18 mouse cellular contexts compared by ENCODE assay signal in the genomic region with DNA sequence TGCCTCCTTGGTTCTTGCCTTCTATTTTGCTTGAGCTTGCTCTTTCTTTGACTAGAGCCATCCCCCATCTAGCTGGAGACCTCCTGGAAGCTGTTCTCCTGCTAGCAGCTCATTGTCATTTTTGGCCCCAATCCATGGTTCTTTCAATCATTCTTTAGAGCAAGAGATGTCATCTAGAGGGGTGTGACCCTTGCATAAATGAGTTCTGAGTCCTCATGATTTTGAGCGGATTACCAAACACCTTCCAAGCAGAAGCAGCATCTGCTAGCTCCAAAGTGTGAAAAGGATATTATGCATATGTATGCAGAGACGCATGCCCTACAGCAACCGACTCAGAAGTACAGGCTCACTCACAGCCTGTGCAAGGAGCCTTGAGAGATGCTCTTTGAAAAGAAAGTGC.
DNase-seq lines count a peak whose midpoint lies in the region; ATAC-seq and TF ChIP-seq lines count a peak whose summit lies in the region.
"Had no signal": no experiment of that assay in that cellular context is flagged by ENCODE, and none has a peak within 500 bp of the region (broad histone marks: within the 10 kb centered on the region; RNA-seq: fewer than 3 reads in every experiment).

No protein-coding gene starts in this region.

- WGBS in hindbrain, postnatal 0 days = 55% methylated on average over 3 of the region's 3 CpGs
- 82% methylated on average over 3 of the region's 3 CpGs for WGBS in hindbrain, embryonic 11.5 days
- WGBS in midbrain, embryonic 12.5 days = 71% methylated on average over 3 of the region's 3 CpGs
- WGBS in midbrain, embryonic 10.5 days = 92% methylated on average over 3 of the region's 3 CpGs
- 74% methylated on average over 3 of the region's 3 CpGs for WGBS in liver, embryonic 12.5 days (ENCODE audit: insufficient replicate concordance)

- no peaks in the 10 kb centered on the region for H3K4me1 ChIP-seq in hindbrain, postnatal 0 days (ENCODE audit: insufficient read depth, low read length)
- H3K4me1 ChIP-seq in hindbrain, embryonic 11.5 days (replicated peaks; ENCODE audit: control insufficient read depth, insufficient read depth, low read length) = no peaks in the 10 kb centered on the region
- no peaks in the 10 kb centered on the region for H3K4me1 ChIP-seq in midbrain, embryonic 12.5 days
- H3K4me1 ChIP-seq in midbrain, embryonic 10.5 days = peaks cover 3% of the 10 kb centered on the region; the same call in 1 of the 2 replicates
- no peaks in the 10 kb centered on the region for H3K4me1 ChIP-seq in liver, embryonic 12.5 days
- H3K4me1 ChIP-seq: hindbrain, embryonic 10.5 days; limb, embryonic 15.5 days had no signal

- no peaks in the 10 kb centered on the region for H3K9me3 ChIP-seq in hindbrain, postnatal 0 days (ENCODE audit: low read length)
- no peaks in the 10 kb centered on the region for H3K9me3 ChIP-seq in hindbrain, embryonic 11.5 days (ENCODE audit: control insufficient read depth, low read length)
- no peaks in the 10 kb centered on the region for H3K9me3 ChIP-seq in midbrain, embryonic 12.5 days
- no peaks in the 10 kb centered on the region for H3K9me3 ChIP-seq in midbrain, embryonic 10.5 days (replicated peaks)
- no peaks in the 10 kb centered on the region for H3K9me3 ChIP-seq in liver, embryonic 12.5 days (replicated peaks)
- H3K9me3 ChIP-seq: heart, embryonic 13.5 days; hindbrain, embryonic 10.5 days; limb, embryonic 15.5 days had no signal

- no peaks in the 10 kb centered on the region for H3K36me3 ChIP-seq in hindbrain, postnatal 0 days (ENCODE audit: insufficient read depth, low read length)
- no peaks in the 10 kb centered on the region for H3K36me3 ChIP-seq in hindbrain, embryonic 11.5 days (ENCODE audit: control insufficient read depth, insufficient read depth, low read length)
- H3K36me3 ChIP-seq in midbrain, embryonic 12.5 days = no peaks in the 10 kb centered on the region
- H3K36me3 ChIP-seq in midbrain, embryonic 10.5 days = no peaks in the 10 kb centered on the region
- no peaks in the 10 kb centered on the region for H3K36me3 ChIP-seq in liver, embryonic 12.5 days
- H3K36me3 ChIP-seq: heart, embryonic 13.5 days; hindbrain, embryonic 10.5 days; limb, embryonic 15.5 days had no signal

- no peak overlapping the region for H3K4me2 ChIP-seq in hindbrain, postnatal 0 days (ENCODE audit: low read depth, low read length)
- H3K4me2 ChIP-seq in hindbrain, embryonic 11.5 days (replicated peaks; ENCODE audit: low read depth, low read length) = no peak overlapping the region
- H3K4me2 ChIP-seq in midbrain, embryonic 12.5 days (replicated peaks) = no peak overlapping the region
- H3K4me2 ChIP-seq in liver, embryonic 12.5 days = no peak overlapping the region
- H3K4me2 ChIP-seq: heart, embryonic 13.5 days; limb, embryonic 15.5 days had no signal

- H3K9ac ChIP-seq in hindbrain, postnatal 0 days (replicated peaks; ENCODE audit: low read length) = no peak overlapping the region
- no peak overlapping the region for H3K9ac ChIP-seq in hindbrain, embryonic 11.5 days (ENCODE audit: low read depth, low read length)
- H3K9ac ChIP-seq in midbrain, embryonic 12.5 days (replicated peaks) = no peak overlapping the region
- no peak overlapping the region for H3K9ac ChIP-seq in liver, embryonic 12.5 days
- H3K9ac ChIP-seq: heart, embryonic 13.5 days; limb, embryonic 15.5 days had no signal

- no peak overlapping the region for H3K27ac ChIP-seq in hindbrain, postnatal 0 days
- no peak overlapping the region for H3K27ac ChIP-seq in hindbrain, embryonic 11.5 days (ENCODE audit: low read depth, low read length)
- H3K27ac ChIP-seq in midbrain, embryonic 12.5 days (replicated peaks) = no peak overlapping the region
- H3K27ac ChIP-seq in midbrain, embryonic 10.5 days (replicated peaks) = no peak overlapping the region
- H3K27ac ChIP-seq in liver, embryonic 12.5 days = no peak overlapping the region
- H3K27ac ChIP-seq: heart, embryonic 13.5 days; hindbrain, embryonic 10.5 days; limb, embryonic 15.5 days had no signal

- no peak for TF ChIP-seq CTCF in hindbrain, postnatal 0 days (IDR thresholded peaks at IDR 0.05; ENCODE audit: low read depth)

- no peaks in the 10 kb centered on the region for H3K27me3 ChIP-seq in hindbrain, postnatal 0 days (ENCODE audit: insufficient read depth, low read length)
- H3K27me3 ChIP-seq in hindbrain, embryonic 11.5 days (ENCODE audit: control insufficient read depth, insufficient read depth, low read length) = no peaks in the 10 kb centered on the region
- no peaks in the 10 kb centered on the region for H3K27me3 ChIP-seq in midbrain, embryonic 12.5 days
- H3K27me3 ChIP-seq in midbrain, embryonic 10.5 days (ENCODE audit: low read depth, poor library complexity, severe bottlenecking) = no peaks in the 10 kb centered on the region
- H3K27me3 ChIP-seq in liver, embryonic 12.5 days (replicated peaks) = no peaks in the 10 kb centered on the region
- H3K27me3 ChIP-seq: heart, embryonic 13.5 days; limb, embryonic 15.5 days had no signal

- H3K4me3 ChIP-seq in hindbrain, postnatal 0 days (ENCODE audit: low read length) = no peak overlapping the region
- no peak overlapping the region for H3K4me3 ChIP-seq in hindbrain, embryonic 11.5 days (ENCODE audit: low read depth, low read length)
- H3K4me3 ChIP-seq in midbrain, embryonic 12.5 days = no peak overlapping the region
- H3K4me3 ChIP-seq in midbrain, embryonic 10.5 days = no peak overlapping the region
- H3K4me3 ChIP-seq in liver, embryonic 12.5 days = no peak overlapping the region
- H3K4me3 ChIP-seq: heart, embryonic 13.5 days; hindbrain, embryonic 10.5 days; limb, embryonic 15.5 days; myocyte had no signal

- peak; percentile 31 for DNase-seq in hindbrain, postnatal 0 days (ENCODE audit: low spot score)
- DNase-seq in hindbrain, embryonic 11.5 days (ENCODE audit: low spot score) = no peak
- DNase-seq in midbrain, embryonic 10.5 days (ENCODE audit: low spot score) = no peak
- DNase-seq in left cerebral cortex, adult 18-20 months (ENCODE audit: low spot score in 2 of 2) = peak; percentile 18 to 55
- peak; percentile 81 for DNase-seq in telencephalon, adult 2 months (ENCODE audit: low read depth, low spot score)
- DNase-seq in kidney, postnatal 14 days = no peak
- DNase-seq: adrenal gland, postnatal 10 days; cerebellum, adult 11 months; gastrocnemius, postnatal 14 days; kidney, postnatal 36 days; thymus, adult 18-20 months had no signal

- no peak for ATAC-seq in hindbrain, postnatal 0 days
- ATAC-seq in hindbrain, embryonic 11.5 days (ENCODE audit: low FRiP score) = no peak
- ATAC-seq in midbrain, embryonic 12.5 days (ENCODE audit: low FRiP score, low read depth) = peak; percentile 19; the same call in 1 of the 2 replicates
- no peak for ATAC-seq in liver, embryonic 12.5 days
- ATAC-seq: intestine, postnatal 0 days had no signal

Comparison
In these comparisons a context has a peak if more than half of its experiments do, and no peak if none do; other contexts are left out.
1. DNase-seq: peak in hindbrain, postnatal 0 days (single experiment), left cerebral cortex, adult 18-20 months (2 of 2) and telencephalon, adult 2 months (single experiment); none in hindbrain, embryonic 11.5 days (single experiment), midbrain, embryonic 10.5 days (single experiment) and kidney, postnatal 14 days (single experiment).